Mouse (Mus musculus): ENCODE measurements around the gene Xrcc2.
A peak's percentile ranks its signal among the peaks of the same experiment; 100 is the strongest.
"Not testable (repeated sequence)": the region's sequence is repeated elsewhere in the genome, so short reads cannot be mapped to it uniquely, and the experiment has no call there.

The Xrcc2 gene

GRCm38 (mm10) chr5:25705567-25706349 lies at the start of gene Xrcc2:
Gene Xrcc2, minus strand, starts transcription at chr5:25705825.
- DNase-seq, result peak; percentile 92 to 99

GRCm38 (mm10) chr5:25754236-25754766 lies 48.7 kb upstream of the Xrcc2 start:
- DNase-seq, result no peak

GRCm38 (mm10) chr5:25753556-25754235 lies 48.1 kb upstream of the Xrcc2 start:
- no peak for DNase-seq

- DNase-seq, result peak; percentile 51 to 64
Measured at GRCm38 (mm10) chr5:25752862-25753261, 47.2 kb upstream of the Xrcc2 start.

GRCm38 (mm10) chr5:25751552-25751951 lies 45.9 kb upstream of the Xrcc2 start:
- DNase-seq, result peak in 1 of 2 experiments; percentile 46

GRCm38 (mm10) chr5:25748613-25749012 lies 43.0 kb upstream of the Xrcc2 start:
- DNase-seq, result no peak

- DNase-seq, result no peak
Measured at GRCm38 (mm10) chr5:25747904-25748303, 42.3 kb upstream of the Xrcc2 start.

GRCm38 (mm10) chr5:25738902-25739301 lies 33.3 kb upstream of the Xrcc2 start:
- not testable (repeated sequence) for DNase-seq

- no peak for DNase-seq
Measured at GRCm38 (mm10) chr5:25738448-25738847, 32.8 kb upstream of the Xrcc2 start.

- no peak for DNase-seq
Measured at GRCm38 (mm10) chr5:25735861-25736260, 30.2 kb upstream of the Xrcc2 start.

GRCm38 (mm10) chr5:25734318-25734717 lies 28.7 kb upstream of the Xrcc2 start:
- DNase-seq, result peak; percentile 66 to 71

- DNase-seq, result no peak
Measured at GRCm38 (mm10) chr5:25724134-25724675, 18.6 kb upstream of the Xrcc2 start.

- no peak for DNase-seq
Measured at GRCm38 (mm10) chr5:25723016-25723415, 17.4 kb upstream of the Xrcc2 start.

- no peak for DNase-seq
Measured at GRCm38 (mm10) chr5:25719390-25719789, 13.8 kb upstream of the Xrcc2 start.

GRCm38 (mm10) chr5:25713001-25713706 lies 7.5 kb upstream of the Xrcc2 start:
- not testable (repeated sequence) for DNase-seq

- no peak for DNase-seq
Measured at GRCm38 (mm10) chr5:25704702-25705566, 691 bp downstream of the Xrcc2 start.

- no peak for DNase-seq
Measured at GRCm38 (mm10) chr5:25697941-25698340, 7.7 kb downstream of the Xrcc2 start.

- peak; percentile 23 to 56 for DNase-seq
Measured at GRCm38 (mm10) chr5:25696256-25696655, 9.4 kb downstream of the Xrcc2 start.

- DNase-seq, result no peak
Measured at GRCm38 (mm10) chr5:25695786-25696185, 9.8 kb downstream of the Xrcc2 start.

GRCm38 (mm10) chr5:25671696-25672520 lies 33.7 kb downstream of the Xrcc2 start:
- DNase-seq, result no peak

- DNase-seq, result no peak
Measured at GRCm38 (mm10) chr5:25671051-25671450, 34.6 kb downstream of the Xrcc2 start.
